Mouse (Mus musculus): ENCODE measurements around the gene Ptgr1. TPM values are rescaled to one million over a fixed set of nuclear protein-coding genes. Genes with fewer than 3 reads are reported as not detected.

The Ptgr1 gene
- polyA plus RNA-seq (2017; shearing (Covaris generic)), result 0.46 TPM

DNA sequence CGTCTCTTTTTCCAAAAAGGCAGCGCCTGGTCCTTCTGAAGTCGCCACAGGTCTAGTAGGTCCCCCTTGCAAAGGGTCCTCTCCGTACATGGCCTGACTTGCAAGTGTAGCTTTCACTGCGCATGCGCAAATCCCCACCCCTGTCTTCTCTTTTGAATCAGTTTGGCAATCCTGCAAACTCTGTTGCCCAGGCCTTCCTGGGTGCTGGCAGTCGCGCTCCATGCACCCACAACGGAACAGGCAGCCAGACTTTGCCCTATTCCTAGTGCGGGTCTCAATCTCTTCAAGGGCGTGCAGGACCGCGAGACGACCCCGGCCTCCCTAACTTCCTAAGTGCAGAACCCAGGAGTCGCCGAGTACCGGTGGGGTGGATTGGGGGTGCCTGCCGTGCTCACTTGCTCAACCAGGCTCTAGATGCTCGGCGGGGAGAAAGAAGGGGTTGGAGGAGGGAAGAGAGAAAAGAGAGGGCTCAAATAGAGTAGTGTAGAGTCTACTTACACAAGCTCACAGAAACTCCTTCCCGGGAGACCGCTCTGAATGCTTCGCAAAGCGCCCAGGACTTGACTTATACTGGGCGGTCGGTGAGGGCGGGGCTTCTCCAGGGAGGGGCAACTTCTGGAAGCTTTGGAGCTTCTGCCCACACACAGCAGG, at the start of gene Ptgr1:
Gene Ptgr1, minus strand, starts transcription at position 580 of the 651 bp plus-strand sequence.

DNA sequence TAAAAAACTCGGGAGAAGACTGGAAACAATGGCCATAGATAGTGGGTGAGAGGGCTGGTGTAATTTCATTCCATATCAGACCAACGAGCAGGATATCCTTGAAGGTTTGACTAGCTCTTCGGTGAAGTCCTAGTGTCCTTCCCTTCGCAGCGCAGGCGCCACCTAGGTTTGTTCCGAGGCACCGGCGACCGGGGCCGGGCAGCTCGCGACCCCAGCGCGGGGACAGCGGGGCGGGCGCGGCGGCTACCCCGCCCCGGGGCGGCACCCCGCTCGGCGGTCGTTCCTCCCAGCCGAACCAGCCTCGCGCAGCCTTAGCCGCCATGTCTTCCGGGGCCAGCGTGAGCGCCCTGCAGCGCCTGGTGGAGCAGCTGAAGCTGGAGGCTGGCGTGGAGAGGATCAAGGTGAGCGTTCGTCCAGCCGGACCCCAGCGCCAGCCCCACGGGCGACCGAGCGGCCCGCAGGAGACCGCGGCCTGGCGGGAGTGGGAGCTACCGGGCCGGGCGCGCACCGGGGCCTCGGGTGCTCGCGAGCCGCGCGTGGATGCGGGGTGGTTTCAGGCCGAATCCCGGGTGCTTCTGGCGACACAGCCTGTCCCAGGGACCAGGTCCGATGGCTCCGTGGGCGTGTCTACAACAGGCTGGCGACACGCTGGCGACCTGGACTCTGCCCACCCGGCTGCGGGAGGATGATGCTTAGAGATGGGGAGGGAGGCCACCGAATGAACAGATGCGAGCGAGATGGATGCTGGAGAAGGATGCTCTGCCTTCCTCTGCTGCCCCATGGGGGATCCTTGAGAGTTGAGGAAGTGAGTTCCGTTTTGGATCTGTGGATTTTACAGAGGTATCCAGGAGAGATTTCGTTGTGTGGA, 48.2 kb upstream of the Ptgr1 start, which contains the start of gene Gng10:
Gene Gng10, plus strand, starts transcription at position 171 of the 868 bp plus-strand sequence.

DNA sequence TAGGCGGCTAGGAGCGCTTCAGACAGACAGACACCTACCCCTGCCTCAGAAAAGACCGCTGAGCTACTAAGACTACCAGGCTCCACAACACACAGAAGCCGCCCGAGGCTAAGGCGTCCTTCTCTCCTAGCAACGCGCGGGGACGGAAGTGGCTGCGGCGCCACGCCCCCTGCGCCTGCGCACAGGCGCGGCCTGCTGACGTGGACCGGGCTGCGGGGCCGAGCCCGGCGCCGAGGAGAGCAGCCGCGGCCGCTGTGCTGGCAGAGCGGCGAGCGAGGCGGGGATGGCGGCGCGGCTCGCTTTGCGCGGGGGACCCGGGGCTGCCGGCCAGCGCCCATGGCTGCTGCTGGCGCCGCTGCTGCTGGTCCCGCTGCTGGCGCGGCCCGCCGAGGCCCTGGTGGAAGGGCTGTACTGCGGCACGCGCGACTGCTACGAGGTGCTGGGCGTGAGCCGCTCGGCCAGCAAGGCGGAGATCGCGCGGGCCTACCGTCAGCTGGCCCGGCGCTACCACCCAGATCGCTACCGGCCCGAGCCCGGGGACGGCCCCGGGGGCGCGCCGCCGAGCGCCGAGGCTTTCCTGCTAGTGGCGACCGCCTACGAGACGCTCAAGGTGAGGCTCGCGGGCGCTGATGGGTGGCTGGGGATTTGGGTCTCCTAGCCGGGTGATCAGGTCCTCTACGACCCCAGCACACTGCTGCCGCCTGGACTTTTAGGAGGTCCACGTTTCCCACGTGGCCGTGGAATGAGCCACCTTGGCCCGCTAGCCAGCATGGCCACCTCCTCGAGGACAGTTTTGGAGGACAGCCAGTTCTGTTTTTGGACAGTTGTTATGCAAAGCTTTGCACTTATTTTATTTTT, 16.3 kb upstream of the Ptgr1 start, which contains the start of gene Gm20503:
Gene Gm20503, plus strand, starts transcription at position 263 of the 858 bp plus-strand sequence.

DNA sequence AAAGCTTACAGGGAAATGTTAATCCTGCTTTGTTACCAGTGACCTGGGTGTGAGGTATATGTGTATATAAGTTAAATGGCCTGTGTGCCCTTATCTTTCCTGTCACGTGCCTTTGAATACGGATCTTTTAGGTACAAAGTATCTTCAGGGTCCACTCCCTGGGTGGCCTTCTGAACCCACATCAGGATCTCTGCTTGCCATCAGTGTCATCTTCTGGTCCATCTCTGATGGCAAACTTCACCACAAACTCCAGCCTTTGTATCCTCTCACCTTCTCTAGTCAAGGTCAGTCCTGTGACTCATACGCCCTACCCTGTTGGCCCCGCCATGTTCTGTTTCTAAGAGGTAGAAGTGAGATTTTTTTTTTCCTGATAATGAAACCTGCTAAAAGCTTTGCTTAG, 7.8 kb upstream of the Ptgr1 start, which contains the start of gene Dnajc25:
Gene Dnajc25, plus strand, starts transcription at position 301 of the 400 bp plus-strand sequence.

DNA sequence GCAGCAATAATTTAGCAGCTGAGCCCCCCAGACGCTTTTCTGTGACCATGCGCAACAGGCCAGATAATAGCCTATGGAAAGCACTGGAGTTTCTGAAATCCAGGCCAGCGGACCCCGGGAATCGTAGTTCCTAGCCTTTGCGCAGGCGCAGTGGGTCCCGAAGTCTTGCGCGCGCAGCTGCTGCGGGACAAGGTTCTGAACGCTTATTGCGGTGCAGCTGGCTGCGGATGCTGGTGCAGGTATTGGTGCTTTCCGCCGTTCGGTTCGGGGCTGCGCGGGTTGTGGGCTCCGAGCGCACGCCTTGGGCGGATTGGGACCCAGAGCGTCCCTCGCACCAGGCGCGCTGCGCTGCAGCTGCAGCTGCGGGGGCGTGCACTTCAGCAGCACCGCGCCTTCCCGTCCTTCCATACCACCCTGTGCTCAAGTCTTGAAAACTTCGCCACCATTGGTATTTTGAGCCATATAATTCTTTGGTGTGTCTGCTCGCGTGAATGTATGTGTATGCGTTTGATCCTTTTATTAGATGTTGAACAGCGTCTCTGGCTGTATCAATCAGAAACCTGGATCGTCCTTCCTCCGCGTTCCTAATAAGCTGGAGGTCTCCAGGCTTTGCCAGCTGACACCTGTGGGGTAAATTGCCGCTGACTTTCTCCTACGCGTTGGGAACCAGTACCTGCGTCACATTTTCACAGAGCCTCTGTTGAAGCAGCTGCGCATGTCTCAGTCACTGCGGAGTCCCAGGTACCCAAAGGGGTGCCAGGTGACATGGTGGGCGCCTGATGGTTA, 43.3 kb downstream of the Ptgr1 start, which contains the start of gene Zkscan16:
Gene Zkscan16, plus strand, starts transcription at position 209 of the 786 bp plus-strand sequence.

Other genes starting within 250 kb of the Ptgr1 start
- gene Olfr267, start 199.4 kb downstream of the Ptgr1 start, polyA plus RNA-seq (2017; shearing (Covaris generic)), result not detected
- 48.0 TPM for gene Ecpas, start 74.4 kb downstream of the Ptgr1 start, polyA plus RNA-seq (2017; shearing (Covaris generic))
- not detected for gene Zkscan16, start 43.5 kb downstream of the Ptgr1 start, polyA plus RNA-seq (2017; shearing (Covaris generic))
- 0.63 TPM for gene Dnajc25, start 7.9 kb upstream of the Ptgr1 start, polyA plus RNA-seq (2017; shearing (Covaris generic))
- not detected for gene Gm20503, start 16.1 kb upstream of the Ptgr1 start, polyA plus RNA-seq (2017; shearing (Covaris generic))
- 134 TPM for gene Gng10, start 48.0 kb upstream of the Ptgr1 start, polyA plus RNA-seq (2017; shearing (Covaris generic))
- not detected for gene AI481877, start 151.9 kb upstream of the Ptgr1 start, polyA plus RNA-seq (2017; shearing (Covaris generic))
- gene Ugcg, start 202.1 kb upstream of the Ptgr1 start, polyA plus RNA-seq (2017; shearing (Covaris generic)), result 14.9 TPM